8 mouse cellular contexts compared by ENCODE assay signal in genomic region chr12:113139908-113140615, GRCm38 (mm10). TPM values are rescaled to one million over a fixed set of nuclear protein-coding genes. Genes with fewer than 3 reads are reported as not detected.
DNase-seq lines count a peak whose midpoint lies in the region; ATAC-seq and TF ChIP-seq lines count a peak whose summit lies in the region.

Gene Crip2, plus strand, starts transcription at chr12:113140236.

- H3K4me2 ChIP-seq in heart, embryonic 11.5 days = peak within 1 kb of the TSS; percentile 94
- peak within 1 kb of the TSS; percentile 85 for H3K4me2 ChIP-seq in kidney, embryonic 15.5 days
- H3K4me2 ChIP-seq in limb, embryonic 15.5 days = peak within 1 kb of the TSS; percentile 85
- H3K4me2 ChIP-seq in stomach, embryonic 15.5 days = peak within 1 kb of the TSS; percentile 95

- peak within 1 kb of the TSS; percentile 47 for H3K27ac ChIP-seq in bone marrow, adult 2 months (ENCODE audit: control insufficient read depth, insufficient read depth, low read depth, low read length, poor library complexity)
- peak within 1 kb of the TSS; percentile 97 for H3K27ac ChIP-seq in heart, embryonic 11.5 days (ENCODE audit: low read depth, low read length)
- peak within 1 kb of the TSS; percentile 82 for H3K27ac ChIP-seq in kidney, embryonic 15.5 days
- peak within 1 kb of the TSS; percentile 57 for H3K27ac ChIP-seq in limb, embryonic 15.5 days
- peak within 1 kb of the TSS; percentile 72; the same call in 1 of the 2 replicates for H3K27ac ChIP-seq in stomach, embryonic 15.5 days

- peak; percentile 83 for ATAC-seq in heart, embryonic 11.5 days (replicated peaks; ENCODE audit: insufficient number of reproducible peaks, low FRiP score, low TSS enrichment)
- ATAC-seq in kidney, embryonic 15.5 days (replicated peaks; ENCODE audit: low FRiP score) = peak; percentile 82
- peak; percentile 73 for ATAC-seq in limb, embryonic 15.5 days (ENCODE audit: insufficient number of reproducible peaks, low FRiP score, low TSS enrichment, low read depth)
- ATAC-seq in monocyte, adult 5-6 weeks (replicated peaks; ENCODE audit: insufficient number of reproducible peaks, low FRiP score, low TSS enrichment, poor library complexity, severe bottlenecking) = peak; percentile 33; the same call in 1 of the 2 replicates
- peak; percentile 79 for ATAC-seq in stomach, embryonic 15.5 days (ENCODE audit: insufficient read depth, low FRiP score, low read depth)

- TF ChIP-seq POLR2A in bone marrow, adult 2 months (IDR thresholded peaks at IDR 0.05; ENCODE audit: borderline replicate concordance, control insufficient read depth, low read depth, low read length) = no peak

- peaks cover 2% of the 10 kb centered on the region for H3K4me1 ChIP-seq in bone marrow, adult 2 months (ENCODE audit: control insufficient read depth, insufficient read depth, low read length)
- peaks cover 62% of the 10 kb centered on the region for H3K4me1 ChIP-seq in erythroblast, embryonic 14.5 days (ENCODE audit: control insufficient read depth)
- H3K4me1 ChIP-seq in heart, embryonic 11.5 days (ENCODE audit: control insufficient read depth, insufficient read depth, low read length) = peaks cover 67% of the 10 kb centered on the region
- H3K4me1 ChIP-seq in kidney, embryonic 15.5 days = peaks cover 64% of the 10 kb centered on the region
- H3K4me1 ChIP-seq in limb, embryonic 15.5 days = peaks cover 46% of the 10 kb centered on the region
- peaks cover 45% of the 10 kb centered on the region for H3K4me1 ChIP-seq in stomach, embryonic 15.5 days

- H3K9me3 ChIP-seq in erythroblast, embryonic 14.5 days (ENCODE audit: control insufficient read depth, low read length) = no peaks in the 10 kb centered on the region
- no peaks in the 10 kb centered on the region for H3K9me3 ChIP-seq in heart, embryonic 11.5 days (replicated peaks; ENCODE audit: control insufficient read depth, low read length)
- no peaks in the 10 kb centered on the region for H3K9me3 ChIP-seq in kidney, embryonic 15.5 days (replicated peaks)
- no peaks in the 10 kb centered on the region for H3K9me3 ChIP-seq in limb, embryonic 15.5 days
- no peaks in the 10 kb centered on the region for H3K9me3 ChIP-seq in stomach, embryonic 15.5 days

- H3K36me3 ChIP-seq in erythroblast, embryonic 14.5 days (ENCODE audit: control insufficient read depth) = peaks cover 55% of the 10 kb centered on the region
- peaks cover 25% of the 10 kb centered on the region for H3K36me3 ChIP-seq in heart, embryonic 11.5 days (ENCODE audit: control insufficient read depth, insufficient read depth, low read length)
- peaks cover 53% of the 10 kb centered on the region for H3K36me3 ChIP-seq in kidney, embryonic 15.5 days
- peaks cover 38% of the 10 kb centered on the region for H3K36me3 ChIP-seq in limb, embryonic 15.5 days
- H3K36me3 ChIP-seq in stomach, embryonic 15.5 days = peaks cover 32% of the 10 kb centered on the region

- H3K4me3 ChIP-seq in bone marrow, adult 2 months (replicated peaks; ENCODE audit: control insufficient read depth, low read depth, low read length) = peak within 1 kb of the TSS; percentile 89
- H3K4me3 ChIP-seq in erythroblast, embryonic 14.5 days (replicated peaks) = peak within 1 kb of the TSS; percentile 80
- H3K4me3 ChIP-seq in heart, embryonic 11.5 days (ENCODE audit: low read depth, low read length) = peak within 1 kb of the TSS; percentile 87
- peak within 1 kb of the TSS; percentile 60 for H3K4me3 ChIP-seq in kidney, embryonic 15.5 days (replicated peaks)
- H3K4me3 ChIP-seq in limb, embryonic 15.5 days = peak within 1 kb of the TSS; percentile 54
- peak within 1 kb of the TSS; percentile 58 for H3K4me3 ChIP-seq in stomach, embryonic 15.5 days (replicated peaks)

- peaks cover 51% of the 10 kb centered on the region for H3K27me3 ChIP-seq in erythroblast, embryonic 14.5 days (ENCODE audit: control insufficient read depth)
- no peaks in the 10 kb centered on the region for H3K27me3 ChIP-seq in heart, embryonic 11.5 days (ENCODE audit: control insufficient read depth, insufficient read depth, low read length)
- no peaks in the 10 kb centered on the region for H3K27me3 ChIP-seq in kidney, embryonic 15.5 days
- H3K27me3 ChIP-seq in limb, embryonic 15.5 days = peaks cover 40% of the 10 kb centered on the region
- peaks cover 11% of the 10 kb centered on the region for H3K27me3 ChIP-seq in stomach, embryonic 15.5 days (replicated peaks)

- DNase-seq in B cell, adult 2 months = peak; percentile 91 to 92

- peak within 1 kb of the TSS; percentile 99 for H3K9ac ChIP-seq in heart, embryonic 11.5 days (ENCODE audit: low read depth, low read length)
- peak within 1 kb of the TSS; percentile 55 for H3K9ac ChIP-seq in kidney, embryonic 15.5 days
- peak within 1 kb of the TSS; percentile 28; the same call in 1 of the 2 replicates for H3K9ac ChIP-seq in limb, embryonic 15.5 days
- H3K9ac ChIP-seq in stomach, embryonic 15.5 days = peak within 1 kb of the TSS; percentile 35

- no peak for TF ChIP-seq CTCF in bone marrow, adult 2 months (IDR thresholded peaks at IDR 0.05; ENCODE audit: control insufficient read depth, insufficient read depth, low read length)

- under 1% methylated on average over 68 of the region's 68 CpGs for WGBS in bone marrow, adult 2 months
- under 1% methylated on average over 55 of the region's 68 CpGs for WGBS in heart, embryonic 11.5 days (ENCODE audit: insufficient replicate concordance)
- under 1% methylated on average over 64 of the region's 68 CpGs for WGBS in kidney, embryonic 15.5 days
- WGBS in limb, embryonic 15.5 days = under 1% methylated on average over 66 of the region's 68 CpGs
- under 1% methylated on average over 66 of the region's 68 CpGs for WGBS in stomach, embryonic 15.5 days

RNA-seq across cellular contexts. Expression of gene Crip2, which starts in this region (rescaled TPM):
- polyA plus RNA-seq in bone marrow, adult 2 months (2011; ENCODE audit: insufficient read depth, insufficient read length, low replicate concordance, missing spikeins) = 23.6 and 24.6 TPM in 2 replicates
- 12.2 and 14.5 TPM in 2 replicates for polyA plus RNA-seq in erythroblast, embryonic 14.5 days (2012)
- polyA plus RNA-seq in heart, embryonic 11.5 days (2014; fragmentation: Nextera tagmentation; extraction: Ambion mirVana) = 1,118 and 1,169 TPM in 2 replicates
- 203 and 210 TPM in 2 replicates for polyA plus RNA-seq in kidney, embryonic 15.5 days (2015; fragmentation: Nextera tagmentation; extraction: Ambion mirVana)
- polyA plus RNA-seq in limb, embryonic 15.5 days (2015; fragmentation: Nextera tagmentation; extraction: Ambion mirVana) = 113 and 182 TPM in 2 replicates
- 0.57 to 1.7 TPM in 2 of 3 replicates, not detected in the other for total RNA-seq in monocyte, adult 5-6 weeks (2017)
- 125 and 130 TPM in 2 replicates for polyA plus RNA-seq in stomach, embryonic 15.5 days (2015; fragmentation: Nextera tagmentation; extraction: Ambion mirVana)

Comparison
In these comparisons a context has a peak if more than half of its experiments do, and no peak if none do; other contexts are left out.
1. Peak in every context shown above with its lines: DNase-seq, ATAC-seq, H3K4me3 ChIP-seq and H3K27ac ChIP-seq.
2. H3K27ac ChIP-seq: peak in every context shown above with its lines; median percentile 97 in heart, embryonic 11.5 days; 82 in kidney, embryonic 15.5 days; 72 in stomach, embryonic 15.5 days; 57 in limb, embryonic 15.5 days; 47 in bone marrow, adult 2 months.
3. ATAC-seq: peak in every context shown above with its lines; median percentile 83 in heart, embryonic 11.5 days; 82 in kidney, embryonic 15.5 days; 79 in stomach, embryonic 15.5 days; 73 in limb, embryonic 15.5 days; 33 in monocyte, adult 5-6 weeks.
4. H3K9ac ChIP-seq: peak in every context shown above with its lines; median percentile 99 in heart, embryonic 11.5 days; 55 in kidney, embryonic 15.5 days; 35 in stomach, embryonic 15.5 days; 28 in limb, embryonic 15.5 days.